Mouse (Mus musculus): ENCODE data around the gene Map2k7. TPM values are rescaled to one million over a fixed set of nuclear protein-coding genes. Genes with fewer than 3 reads are reported as not detected.

Map2k7 gene
- polyA plus RNA-seq, 1 experiment from 2014 or later: 45.1 TPM

GRCm38 (mm10) chr8:4229784-4230183 is 8.8 kb upstream of the Map2k7 start:
- Histone ChIP-seq H3K36me3 (no peaks in the 10 kb centered on the region), H3K27ac (replicated peaks) (no peak overlapping the region), H3K4me3 (no peak overlapping the region), H3K9me3 (no peaks in the 10 kb centered on the region), H3K27me3 (peaks cover 28% of the 10 kb centered on the region), H3K9ac (replicated peaks) (no peak overlapping the region), H3K4me1 (peaks cover 7% of the 10 kb centered on the region), H3K4me2 (replicated peaks) (no peak overlapping the region)
- WGBS: 71% methylated on average over 5 of the region's 5 CpGs
- ATAC-seq (ENCODE audit: low FRiP score, low read depth): no peak

DNA sequence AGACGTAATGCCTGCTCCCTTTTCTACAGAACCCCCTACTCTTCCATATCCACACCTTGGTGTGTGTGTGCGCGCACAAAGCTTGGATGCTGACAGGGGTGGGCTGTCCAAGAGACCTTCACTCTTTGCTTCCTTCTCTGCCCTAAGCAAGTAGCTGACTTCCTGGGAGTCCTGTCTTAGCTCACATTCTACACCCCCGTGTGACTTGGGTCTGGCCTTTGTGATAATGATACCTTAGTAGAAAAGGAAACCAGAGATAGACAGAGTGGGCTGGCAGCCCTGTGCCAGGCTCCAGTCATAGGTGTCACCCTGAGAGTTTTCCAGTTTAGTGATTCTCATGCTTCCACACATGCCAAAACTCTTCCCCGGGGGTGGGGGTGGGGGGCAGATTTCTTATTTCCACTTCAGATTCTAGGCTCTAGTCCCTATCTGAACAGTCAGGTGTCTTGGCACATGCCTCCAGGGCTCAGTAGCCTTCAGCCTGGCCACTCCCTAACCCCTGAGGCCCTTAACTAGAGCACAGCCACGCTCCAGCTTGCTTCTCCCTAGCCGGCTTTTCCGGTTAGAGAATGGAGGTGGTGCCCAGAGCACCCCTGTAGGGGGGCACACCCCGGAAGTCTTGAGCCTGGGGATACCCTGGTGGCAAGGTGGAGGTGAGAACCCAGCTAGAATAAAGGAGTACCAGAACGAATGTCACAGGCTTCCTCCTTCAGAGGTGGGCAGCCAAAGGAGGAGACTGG is 7.8 kb upstream of the Map2k7 start:
- no peak overlapping the region for H3K9ac ChIP-seq (replicated peaks)
- H3K4me3 ChIP-seq: no peak overlapping the region
- WGBS: 67% methylated on average over 10 of the region's 10 CpGs
- peaks cover 7% of the 10 kb centered on the region for H3K4me1 ChIP-seq
- ATAC-seq (ENCODE audit: low FRiP score, low read depth): no peak
- peaks cover 37% of the 10 kb centered on the region for H3K27me3 ChIP-seq
- H3K36me3 ChIP-seq: no peaks in the 10 kb centered on the region
- H3K9me3 ChIP-seq: no peaks in the 10 kb centered on the region
- no peak overlapping the region for H3K4me2 ChIP-seq (replicated peaks)
- H3K27ac ChIP-seq (replicated peaks): no peak overlapping the region

DNA sequence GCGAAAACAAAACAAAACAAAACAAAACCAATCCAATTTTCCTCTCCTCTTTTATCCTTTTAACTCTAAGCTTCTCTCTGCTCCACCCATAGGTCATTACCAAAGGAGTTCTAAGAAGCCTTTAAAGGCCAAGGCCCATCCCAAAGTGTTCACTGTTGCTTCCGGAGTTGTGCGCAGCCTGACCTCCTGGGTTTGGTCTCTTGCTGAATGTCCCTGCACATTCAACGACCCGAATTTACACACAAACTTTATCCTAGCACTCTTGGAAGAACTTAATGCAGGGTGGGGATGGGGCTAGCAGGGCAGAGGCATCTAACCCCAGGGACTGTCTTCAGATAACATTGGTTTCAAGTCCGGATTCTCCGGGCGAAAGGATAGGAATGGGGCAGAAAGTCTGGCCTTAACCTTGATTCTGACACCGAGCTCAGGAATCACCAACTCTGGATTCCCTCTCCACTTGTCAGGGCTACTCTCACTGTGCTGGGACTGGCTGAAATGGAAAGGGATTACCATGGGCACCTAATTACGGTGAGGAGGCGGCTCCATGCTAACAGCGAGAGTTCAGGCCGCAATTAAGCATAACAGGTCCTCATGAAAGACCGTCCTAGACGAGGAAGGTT is 616 bp upstream of the Map2k7 start:
- peaks cover 11% of the 10 kb centered on the region; the same call in 1 of the 2 replicates for H3K27me3 ChIP-seq
- H3K4me1 ChIP-seq: peaks cover 27% of the 10 kb centered on the region
- peak overlapping the region; percentile 85 for H3K4me3 ChIP-seq
- peak overlapping the region; percentile 73 for H3K9ac ChIP-seq (replicated peaks)
- peak overlapping the region; percentile 81 for H3K4me2 ChIP-seq (replicated peaks)
- WGBS: 22% methylated on average over 15 of the region's 15 CpGs
- H3K36me3 ChIP-seq: peaks cover 15% of the 10 kb centered on the region
- no peaks in the 10 kb centered on the region for H3K9me3 ChIP-seq
- H3K27ac ChIP-seq (replicated peaks): peak overlapping the region; percentile 95
- ATAC-seq (ENCODE audit: low FRiP score, low read depth): no peak

- 15% methylated on average over 19 of the region's 19 CpGs for WGBS
- peak overlapping the region; percentile 70 for H3K9ac ChIP-seq (replicated peaks)
- H3K36me3 ChIP-seq: peaks cover 29% of the 10 kb centered on the region
- no peaks in the 10 kb centered on the region for H3K9me3 ChIP-seq
- H3K27ac ChIP-seq (replicated peaks): peak overlapping the region; percentile 87
- peak; percentile 17 for ATAC-seq (ENCODE audit: low FRiP score, low read depth)
- peaks cover 11% of the 10 kb centered on the region; the same call in 1 of the 2 replicates for H3K27me3 ChIP-seq
- peak overlapping the region; percentile 81 for H3K4me2 ChIP-seq (replicated peaks)
- peak overlapping the region; percentile 85 for H3K4me3 ChIP-seq
- H3K4me1 ChIP-seq: peaks cover 27% of the 10 kb centered on the region
These were observed 802 bp downstream of the Map2k7 start for GRCm38 (mm10) chr8:4239193-4239890.

- H3K4me2 ChIP-seq (replicated peaks): no peak overlapping the region
- H3K9ac ChIP-seq (replicated peaks): no peak overlapping the region
- H3K4me3 ChIP-seq: no peak overlapping the region
- no peak overlapping the region for H3K27ac ChIP-seq (replicated peaks)
- 95% methylated on average over 5 of the region's 5 CpGs for WGBS
- H3K36me3 ChIP-seq: peaks cover 77% of the 10 kb centered on the region
- H3K4me1 ChIP-seq: peaks cover 25% of the 10 kb centered on the region
- H3K9me3 ChIP-seq: no peaks in the 10 kb centered on the region
- peaks cover 20% of the 10 kb centered on the region for H3K27me3 ChIP-seq
- ATAC-seq (ENCODE audit: low FRiP score, low read depth): no peak
These were observed 6.5 kb downstream of the Map2k7 start for GRCm38 (mm10) chr8:4245061-4245460.

- Histone ChIP-seq H3K27me3 (peaks cover 20% of the 10 kb centered on the region), H3K4me1 (peaks cover 23% of the 10 kb centered on the region), H3K9me3 (no peaks in the 10 kb centered on the region), H3K27ac (replicated peaks) (no peak overlapping the region), H3K9ac (replicated peaks) (no peak overlapping the region), H3K4me3 (no peak overlapping the region), H3K36me3 (peaks cover 77% of the 10 kb centered on the region), H3K4me2 (replicated peaks) (no peak overlapping the region)
- no peak for ATAC-seq (ENCODE audit: low FRiP score, low read depth)
- WGBS: 82% methylated on average over 13 of the region's 13 CpGs
These were observed 7.2 kb downstream of the Map2k7 start for GRCm38 (mm10) chr8:4245737-4246136.

- H3K27ac ChIP-seq (replicated peaks): no peak overlapping the region
- WGBS: 91% methylated on average over 8 of the region's 8 CpGs
- no peak overlapping the region for H3K9ac ChIP-seq (replicated peaks)
- H3K4me2 ChIP-seq (replicated peaks): no peak overlapping the region
- peaks cover 20% of the 10 kb centered on the region for H3K27me3 ChIP-seq
- peaks cover 69% of the 10 kb centered on the region for H3K36me3 ChIP-seq
- H3K9me3 ChIP-seq: no peaks in the 10 kb centered on the region
- no peak overlapping the region for H3K4me3 ChIP-seq
- H3K4me1 ChIP-seq: peaks cover 19% of the 10 kb centered on the region
- no peak for ATAC-seq (ENCODE audit: low FRiP score, low read depth)
These were observed 8.7 kb downstream of the Map2k7 start for GRCm38 (mm10) chr8:4247241-4247640.

GRCm38 (mm10) chr8:4247951-4248540 is 9.5 kb downstream of the Map2k7 start, which contains the start of gene Tgfbr3l:
Gene Tgfbr3l (plus strand): TSS chr8:4248214.
- H3K4me2 ChIP-seq (replicated peaks): no peak within 1 kb of the TSS; the same call in 1 of the 2 replicates
- no peak within 1 kb of the TSS for H3K4me3 ChIP-seq
- no peak within 1 kb of the TSS for H3K27ac ChIP-seq (replicated peaks)
- peaks cover 24% of the 10 kb centered on the region for H3K4me1 ChIP-seq
- ATAC-seq (ENCODE audit: low FRiP score, low read depth): no peak
- WGBS: 80% methylated on average over 15 of the region's 15 CpGs
- no peaks in the 10 kb centered on the region for H3K9me3 ChIP-seq
- H3K27me3 ChIP-seq: peaks cover 20% of the 10 kb centered on the region
- no peak within 1 kb of the TSS for H3K9ac ChIP-seq (replicated peaks)
- H3K36me3 ChIP-seq: peaks cover 61% of the 10 kb centered on the region

GRCm38 (mm10) chr8:4249213-4249612 is 10.7 kb downstream of the Map2k7 start:
- Histone ChIP-seq H3K27ac (replicated peaks) (no peak overlapping the region), H3K27me3 (peaks cover 20% of the 10 kb centered on the region), H3K36me3 (peaks cover 49% of the 10 kb centered on the region), H3K9me3 (no peaks in the 10 kb centered on the region), H3K4me1 (peaks cover 31% of the 10 kb centered on the region), H3K9ac (replicated peaks) (0 out of 2 replicates have a peak overlapping the region, but pooled peaks have one; percentile 15), H3K4me3 (no peak overlapping the region), H3K4me2 (replicated peaks) (no peak overlapping the region; the same call in 1 of the 2 replicates)
- no peak for ATAC-seq (ENCODE audit: low FRiP score, low read depth)
- WGBS: 12% methylated on average over 29 of the region's 29 CpGs

DNA sequence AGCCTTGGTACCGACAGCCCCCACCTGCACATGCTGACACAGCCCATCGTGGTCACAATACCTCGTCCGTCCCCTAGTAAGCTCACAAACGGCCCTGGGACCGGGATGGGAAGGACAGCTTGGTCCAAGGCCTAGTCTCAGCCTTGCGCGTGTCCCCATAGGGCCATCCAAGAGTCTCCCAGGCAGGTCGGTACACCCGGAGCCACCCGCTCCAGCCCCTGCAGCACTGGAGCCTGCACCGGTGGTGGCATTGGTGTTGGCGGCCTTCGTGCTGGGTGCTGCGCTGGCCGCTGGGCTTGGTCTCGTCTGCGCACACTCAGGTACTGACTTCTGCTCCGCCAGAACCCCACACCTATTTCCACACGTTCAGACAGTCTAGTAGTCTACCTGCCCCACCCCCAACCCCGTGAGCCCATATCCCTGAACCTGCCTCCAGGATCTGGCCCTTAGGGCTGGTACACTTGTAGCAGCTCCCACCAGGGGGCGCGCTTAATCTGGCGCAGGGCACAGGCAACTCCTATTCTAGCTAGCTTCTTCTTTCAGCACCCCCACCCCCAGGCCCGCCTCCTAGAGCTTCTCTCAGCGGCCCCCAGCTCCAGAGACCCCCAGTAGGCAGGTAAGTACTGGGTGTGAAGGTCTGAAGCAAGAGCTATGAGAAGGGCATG is 11.9 kb downstream of the Map2k7 start:
- Histone ChIP-seq H3K4me1 (peaks cover 35% of the 10 kb centered on the region), H3K27ac (replicated peaks) (no peak overlapping the region), H3K4me2 (replicated peaks) (no peak overlapping the region), H3K4me3 (no peak overlapping the region), H3K27me3 (peaks cover 20% of the 10 kb centered on the region), H3K9ac (replicated peaks) (no peak overlapping the region), H3K36me3 (peaks cover 44% of the 10 kb centered on the region), H3K9me3 (no peaks in the 10 kb centered on the region)
- 31% methylated on average over 26 of the region's 26 CpGs for WGBS
- ATAC-seq (ENCODE audit: low FRiP score, low read depth): peak; percentile 24; the same call in 1 of the 2 replicates

GRCm38 (mm10) chr8:4252116-4252760 is 13.7 kb downstream of the Map2k7 start:
- Histone ChIP-seq H3K36me3 (peaks cover 41% of the 10 kb centered on the region), H3K27ac (replicated peaks) (peak overlapping the region; percentile 92), H3K27me3 (peaks cover 20% of the 10 kb centered on the region), H3K4me1 (peaks cover 44% of the 10 kb centered on the region), H3K4me3 (peak overlapping the region; percentile 94), H3K9me3 (no peaks in the 10 kb centered on the region), H3K4me2 (replicated peaks) (peak overlapping the region; percentile 73), H3K9ac (replicated peaks) (peak overlapping the region; percentile 90)
- 48% methylated on average over 8 of the region's 8 CpGs for WGBS
- ATAC-seq (ENCODE audit: low FRiP score, low read depth): 0 out of 2 replicates have a peak, but pooled peaks have one; percentile 0

Data from midbrain, embryonic 12.5 days (tissue).